Mouse (Mus musculus): ENCODE results near the gene Gart.
A peak's percentile ranks its signal among the peaks of the same experiment; 100 is the strongest.
"Not testable (repeated sequence)": the region's sequence is repeated elsewhere in the genome, so short reads cannot be mapped to it uniquely, and the experiment has no call there.

Gart gene

DNA sequence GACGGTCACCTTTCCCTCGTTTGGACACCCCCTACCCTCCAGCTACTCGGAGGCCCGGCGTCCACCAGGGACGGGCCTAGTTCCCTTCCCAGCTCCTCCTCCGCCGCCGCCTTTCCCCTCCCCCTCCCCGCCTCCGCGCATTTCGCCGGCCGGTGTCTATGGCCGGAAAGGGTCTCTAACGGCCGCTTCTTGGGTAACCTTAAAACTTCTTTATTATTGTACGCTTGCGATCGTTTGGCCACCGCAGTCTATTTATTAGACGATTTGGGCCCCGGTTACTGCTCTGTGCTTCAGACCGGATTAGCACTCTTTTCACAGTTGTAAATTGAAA is 1.4 kb upstream of the Gart start:
- peak; percentile 88 for DNase-seq (ENCODE audit: low read depth, low spot score)

DNA sequence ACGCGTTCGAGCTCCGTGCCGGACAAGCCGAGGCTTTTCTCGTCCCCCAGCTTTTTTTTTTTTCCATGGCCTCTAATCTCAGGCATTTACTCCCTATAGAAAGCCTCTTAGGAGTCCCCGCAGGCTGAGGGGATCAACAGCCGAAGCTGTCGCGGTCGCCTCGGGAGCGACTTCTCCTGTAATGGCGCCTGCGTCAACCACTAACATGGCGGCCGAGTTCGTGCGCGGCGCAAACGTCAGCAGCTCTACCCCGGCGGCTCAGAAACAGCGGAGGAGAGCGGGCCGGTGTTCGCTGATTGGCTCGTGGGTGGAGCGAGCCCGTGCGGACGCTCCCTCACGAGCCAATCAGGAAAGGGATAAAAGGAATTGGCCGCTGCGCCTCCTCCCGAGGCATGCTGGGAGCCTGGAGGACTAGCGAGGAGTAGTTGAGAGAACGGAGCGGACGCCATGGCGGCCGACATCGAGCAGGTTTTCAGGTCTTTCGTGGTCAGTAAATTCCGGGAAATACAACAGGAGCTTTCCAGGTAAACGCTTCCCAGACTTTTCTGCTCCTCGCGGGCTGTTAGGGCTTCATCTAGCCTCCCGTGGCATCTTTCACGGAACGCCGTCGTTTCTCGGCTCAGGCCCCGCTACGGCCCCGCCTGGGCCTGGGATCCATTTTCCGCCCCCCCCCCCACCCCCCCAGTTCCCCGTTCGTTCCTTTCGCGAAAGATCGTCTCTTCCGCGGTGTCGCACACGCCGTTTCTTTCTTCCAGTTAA is 888 bp upstream of the Gart start, which contains the start of gene Son:
TSS of gene Son (plus strand) at position 46 of the 759 bp plus-strand sequence.
- peak; percentile 99 for DNase-seq (ENCODE audit: low read depth, low spot score)

DNA sequence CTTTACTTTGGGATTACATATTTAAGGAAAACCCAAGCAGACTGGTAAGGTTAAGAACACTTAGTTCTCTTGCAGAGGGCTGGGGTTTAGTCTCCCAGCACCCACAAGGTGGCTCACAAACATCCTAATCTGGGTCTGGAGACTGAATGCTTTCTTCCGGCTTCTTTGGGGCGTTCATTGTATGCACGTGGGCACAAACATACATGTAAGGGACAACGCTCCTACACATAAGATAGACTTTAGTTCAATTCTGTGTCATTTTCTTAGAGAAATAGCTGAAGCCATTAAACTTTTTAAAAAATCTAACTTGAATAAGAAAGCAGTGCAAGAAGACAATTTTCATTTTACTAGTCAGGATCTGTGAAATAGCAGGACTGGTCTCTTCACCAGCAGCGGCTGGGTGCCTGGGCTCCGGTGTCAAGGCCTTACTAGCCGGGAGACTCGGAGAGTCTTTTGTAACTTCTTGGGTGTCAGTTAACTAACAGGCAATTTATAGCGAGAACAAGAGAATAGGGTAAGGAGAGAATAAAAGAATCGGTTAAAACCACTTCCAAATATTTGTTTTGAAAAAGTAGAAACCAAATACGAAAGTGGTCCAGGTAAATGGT is 653 bp downstream of the Gart start:
- DNase-seq (ENCODE audit: low read depth, low spot score), result peak; percentile 55

DNA sequence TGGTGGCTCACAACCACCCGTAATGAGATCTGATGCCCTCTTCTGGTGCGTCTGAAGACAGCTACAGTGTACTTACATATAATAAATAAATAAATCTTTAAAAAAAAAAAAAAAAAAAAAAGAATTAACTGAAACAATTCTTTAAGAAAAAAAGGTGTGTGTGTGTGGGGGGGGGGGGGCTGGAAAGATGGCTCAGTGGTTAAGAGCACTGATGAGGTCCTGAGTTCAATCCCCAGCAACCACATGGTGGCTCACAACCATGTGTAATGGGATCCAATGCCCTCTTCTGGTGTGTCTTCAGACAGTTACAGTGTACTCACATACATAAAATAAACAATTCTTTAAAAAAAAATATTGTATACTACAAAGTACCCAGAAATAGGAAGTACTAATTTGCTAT is 1.3 kb downstream of the Gart start:
- not testable (repeated sequence) for DNase-seq (ENCODE audit: low read depth, low spot score)

GRCm38 (mm10) chr16:91644901-91645300 is 1.9 kb downstream of the Gart start:
- DNase-seq (ENCODE audit: low read depth, low spot score), result no peak

DNA sequence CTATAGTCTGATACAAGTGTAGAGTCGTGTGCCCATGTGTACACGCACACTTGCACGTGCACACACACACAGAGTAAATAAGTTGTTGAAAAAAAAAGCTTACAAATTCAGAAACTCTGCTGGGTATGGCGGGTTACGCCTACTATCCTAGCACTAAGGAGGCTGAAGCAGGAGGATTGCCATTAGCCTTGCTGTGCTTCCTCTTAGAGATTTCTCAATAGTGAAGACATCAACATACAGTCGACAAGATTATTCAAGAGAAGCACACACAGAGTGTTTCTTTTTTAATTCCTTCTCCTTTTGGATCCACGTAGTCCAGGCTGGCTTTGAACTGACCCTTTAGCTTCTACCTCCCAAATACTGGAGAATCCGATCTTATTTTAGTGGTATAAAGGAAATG is 6.6 kb downstream of the Gart start:
- DNase-seq (ENCODE audit: low read depth, low spot score), result no peak

DNA sequence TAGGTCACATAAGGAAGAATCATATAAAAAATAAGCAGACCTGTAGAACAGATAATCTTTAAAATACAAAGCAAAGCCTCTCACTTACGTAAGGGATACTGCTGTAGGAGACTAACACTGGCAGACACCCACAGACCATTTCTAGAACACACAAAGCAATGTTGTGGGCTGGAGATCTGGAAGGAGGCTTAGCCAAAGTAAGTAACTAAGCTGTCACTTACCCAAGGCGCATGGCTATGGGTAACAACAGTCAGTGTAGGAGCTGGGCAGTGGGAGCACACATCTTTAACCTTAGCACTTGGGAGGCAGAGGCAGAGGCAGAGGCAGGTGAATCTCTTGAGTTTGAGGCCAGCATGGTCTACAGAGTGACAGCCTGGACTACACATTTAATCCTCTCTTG is 7.1 kb downstream of the Gart start:
- DNase-seq (ENCODE audit: low read depth, low spot score), result no peak

GRCm38 (mm10) chr16:91639161-91639560 is 7.6 kb downstream of the Gart start:
- DNase-seq (ENCODE audit: low read depth, low spot score), result no peak

GRCm38 (mm10) chr16:91633641-91634040 is 13.1 kb downstream of the Gart start:
- no peak for DNase-seq (ENCODE audit: low read depth, low spot score)

DNA sequence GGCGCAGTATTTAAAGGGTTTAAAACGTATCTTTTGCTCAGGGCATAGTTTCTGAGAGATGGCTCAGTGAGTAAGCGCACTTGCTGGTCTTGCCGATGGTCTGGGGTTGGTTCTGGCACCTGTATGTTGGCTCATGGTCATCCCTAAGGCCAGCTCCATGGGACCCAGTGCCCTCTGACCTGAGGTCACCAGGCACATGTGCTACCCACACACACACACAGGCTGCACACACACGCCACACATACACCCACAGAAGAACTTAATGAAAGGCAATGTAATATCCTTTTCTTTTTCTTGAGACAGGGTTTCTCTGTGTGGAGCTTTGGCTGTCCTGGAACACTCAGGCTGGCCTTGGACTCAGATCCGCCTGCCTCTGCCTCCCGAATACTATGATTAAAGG is 13.8 kb downstream of the Gart start:
- DNase-seq (ENCODE audit: low read depth, low spot score), result no peak

GRCm38 (mm10) chr16:91632439-91632838 is 14.3 kb downstream of the Gart start:
- no peak for DNase-seq (ENCODE audit: low read depth, low spot score)

DNA sequence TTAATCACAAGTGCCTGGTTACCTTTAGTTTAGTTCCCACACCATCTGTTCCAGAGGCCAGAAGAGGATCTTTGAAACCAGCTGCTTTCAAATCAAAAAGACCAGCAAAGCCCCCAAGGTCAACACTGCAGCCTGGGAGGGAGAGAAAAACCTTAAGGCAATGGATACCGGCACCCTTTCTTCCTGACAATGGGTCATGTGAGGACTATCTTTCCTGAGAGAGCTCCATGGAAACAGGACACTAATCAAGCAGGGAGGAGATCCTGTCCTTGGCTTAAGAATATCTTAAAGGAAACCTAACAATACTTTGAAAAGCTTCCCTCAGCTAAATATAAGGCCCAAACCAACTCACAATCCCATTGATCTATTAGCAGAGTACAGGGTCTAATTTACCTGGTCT is 16.2 kb downstream of the Gart start:
- DNase-seq (ENCODE audit: low read depth, low spot score), result peak; percentile 67

- no peak for DNase-seq (ENCODE audit: low read depth, low spot score)
These were observed 17.0 kb downstream of the Gart start for GRCm38 (mm10) chr16:91629749-91630148.

DNA sequence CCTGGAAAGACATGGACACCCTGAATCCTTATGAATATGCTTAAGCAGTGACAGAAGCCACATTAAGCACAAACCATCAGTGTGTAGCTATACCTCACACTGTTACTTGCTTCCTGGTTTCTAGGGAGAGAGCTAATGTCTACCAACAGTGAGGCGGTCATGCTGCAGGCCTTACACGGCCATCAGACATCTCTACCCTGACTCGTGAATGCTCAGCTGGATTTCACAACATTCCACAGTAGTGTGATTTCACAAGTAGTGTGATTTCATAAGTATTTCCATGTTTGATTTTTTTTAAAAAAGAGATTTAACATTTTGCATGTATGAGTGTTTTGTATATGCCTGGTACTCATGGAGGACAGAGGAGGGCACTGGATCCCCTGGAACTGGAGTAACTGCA is 18.1 kb downstream of the Gart start:
- DNase-seq (ENCODE audit: low read depth, low spot score), result no peak

DNA sequence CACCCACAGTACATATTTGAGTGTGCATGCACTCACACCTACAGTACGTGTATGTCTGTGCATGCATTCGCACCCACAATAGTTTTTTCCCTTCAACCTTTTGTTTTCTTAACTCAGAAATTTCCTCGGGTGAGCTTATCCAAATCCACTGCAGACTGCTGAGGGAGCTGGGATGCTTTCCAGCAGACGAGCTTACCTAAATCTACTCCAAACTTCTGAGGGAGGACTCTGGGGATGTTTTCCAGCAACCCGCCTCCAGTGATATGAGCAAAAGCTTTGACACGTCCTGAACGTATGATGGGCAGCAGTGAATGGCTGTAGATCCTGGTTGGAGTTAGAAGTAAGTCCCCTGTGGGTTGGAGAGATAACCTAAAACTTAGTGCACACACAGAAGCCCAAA is 18.9 kb downstream of the Gart start:
- DNase-seq (ENCODE audit: low read depth, low spot score), result no peak

DNA sequence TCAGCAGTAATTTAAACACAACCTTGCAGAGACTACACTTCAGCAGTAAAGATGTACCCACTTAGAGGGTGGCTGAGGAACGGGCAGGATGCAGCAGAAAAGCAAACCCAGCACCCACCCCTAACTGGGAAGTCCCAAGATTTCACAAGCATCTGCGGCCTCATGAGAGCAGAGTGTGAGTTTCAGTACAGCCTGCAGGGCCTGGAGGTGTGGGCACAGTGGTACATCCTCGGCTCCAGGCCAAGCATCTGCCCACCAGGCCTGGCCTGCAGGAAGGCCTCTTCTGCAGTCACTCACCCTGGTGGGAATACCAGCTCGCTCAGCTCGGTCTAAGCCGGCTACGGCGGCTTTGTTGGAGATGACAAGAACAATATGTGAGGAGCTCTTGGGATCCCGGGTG is 23.7 kb downstream of the Gart start:
- DNase-seq (ENCODE audit: low read depth, low spot score), result no peak

DNA sequence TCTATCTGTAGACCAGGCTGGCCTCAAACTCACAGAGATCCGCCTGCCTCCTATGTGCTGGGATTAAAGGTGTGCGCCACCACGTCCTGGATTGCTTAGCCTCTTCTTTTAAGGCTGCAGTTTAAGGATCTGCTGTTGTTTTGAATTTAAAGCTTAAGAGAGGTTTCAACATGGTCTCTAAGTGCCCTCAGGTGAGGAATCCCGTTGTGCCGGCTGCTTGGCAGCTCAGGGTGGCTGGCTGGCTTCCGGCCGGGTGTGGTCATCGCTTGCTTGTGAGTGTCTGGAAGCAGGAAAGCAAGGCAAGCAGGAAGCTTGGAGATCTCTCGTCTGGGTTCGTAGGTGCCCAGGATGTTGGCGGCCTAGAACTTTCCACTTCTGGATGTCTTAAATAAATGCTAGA is 25.8 kb downstream of the Gart start:
- DNase-seq (ENCODE audit: low read depth, low spot score), result peak; percentile 81

GRCm38 (mm10) chr16:91620185-91620584 is 26.6 kb downstream of the Gart start:
- DNase-seq (ENCODE audit: low read depth, low spot score), result peak; percentile 42

GRCm38 (mm10) chr16:91618511-91619501 is 27.9 kb downstream of the Gart start, which contains the start of gene Dnajc28:
Gene Dnajc28, minus strand, starts transcription at chr16:91619026.
- peak; percentile 87 for DNase-seq (ENCODE audit: low read depth, low spot score)

DNA sequence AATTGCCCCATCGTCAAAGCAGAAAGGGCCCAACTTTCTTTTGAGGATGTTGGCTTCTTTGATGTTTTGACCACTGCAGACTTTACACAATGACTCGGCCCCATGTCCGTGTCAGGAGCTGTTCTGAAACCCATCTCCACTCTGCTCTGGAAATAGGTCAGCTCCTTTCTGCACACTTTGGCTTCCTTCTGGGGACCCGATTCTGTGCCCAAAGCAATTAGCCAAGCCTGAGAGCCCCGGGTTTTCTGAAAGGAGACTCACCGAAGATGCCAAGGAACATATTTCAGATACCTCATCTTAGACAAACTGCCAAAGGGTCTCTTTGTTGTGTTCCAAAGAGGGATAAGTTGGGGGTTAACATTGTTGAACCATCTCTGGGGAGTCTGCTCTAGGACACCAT is 32.2 kb downstream of the Gart start:
- no peak for DNase-seq (ENCODE audit: low read depth, low spot score)

DNA sequence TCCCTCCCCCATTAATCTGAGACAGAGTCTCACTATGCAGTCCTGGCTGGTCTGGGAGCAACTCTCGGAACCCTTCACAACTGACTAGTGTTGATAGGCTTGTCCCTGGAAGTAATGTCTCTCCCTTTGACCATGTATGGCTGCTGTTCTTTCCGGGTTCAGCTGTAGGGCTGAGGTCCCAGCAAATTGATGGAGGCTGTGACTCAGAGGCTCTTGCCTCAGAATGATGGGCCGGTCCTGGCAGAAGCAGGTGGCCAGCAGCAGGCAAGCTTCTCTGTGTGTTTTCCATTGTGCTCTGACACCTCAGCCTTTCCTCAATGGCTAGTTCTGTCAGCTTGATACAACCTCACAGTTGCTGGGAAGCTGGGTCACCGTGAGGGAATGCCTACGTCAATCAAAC is 34.2 kb downstream of the Gart start:
- DNase-seq (ENCODE audit: low read depth, low spot score), result no peak

DNA sequence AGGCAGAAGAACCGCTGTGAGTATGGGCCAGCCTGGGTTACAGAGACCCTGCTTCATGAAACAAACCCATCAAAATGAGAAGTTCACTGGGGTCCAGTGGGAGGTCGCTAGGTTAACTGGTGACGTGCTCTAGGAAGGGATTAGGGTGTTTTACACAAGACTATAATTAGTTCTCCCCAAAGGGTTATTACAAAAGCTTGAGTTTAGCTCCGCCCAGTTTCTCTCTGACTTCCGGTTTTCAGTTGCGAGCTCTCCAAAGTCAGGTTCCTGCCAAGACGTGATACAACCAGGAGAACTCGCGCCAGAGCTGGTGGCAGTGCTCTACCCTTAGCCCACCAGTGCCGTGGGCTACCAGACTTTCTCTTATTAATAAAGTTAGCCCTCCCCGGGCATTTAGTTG is 35.5 kb downstream of the Gart start:
- peak; percentile 57 for DNase-seq (ENCODE audit: low read depth, low spot score)
